ENCODE assay signal across 30 mouse cellular contexts in genomic region chr6:83575609-83576008, GRCm38 (mm10). TPM values are rescaled to one million over a fixed set of nuclear protein-coding genes. Genes with fewer than 3 reads are reported as not detected.
"Had no signal": no experiment of that assay in that cellular context is flagged by ENCODE, and none has a peak within 500 bp of the region (broad histone marks: within the 10 kb centered on the region; RNA-seq: fewer than 3 reads in every experiment).

No protein-coding gene starts in this region.

- DNase-seq: cerebellum, adult 2 months; cerebellum, adult 8-10 months; cerebellum, adult 9-10 months; cerebellum, adult 9-11 months; cerebellum, postnatal 10 days; cerebellum, postnatal 14 days; cerebellum, postnatal 25 days; cerebellum, postnatal 36 days; embryo, embryonic 11 days; gastrocnemius, adult 2 months; gastrocnemius, postnatal 10 days; gastrocnemius, postnatal 14 days; gastrocnemius, postnatal 25 days; gastrocnemius, postnatal 36 days; heart, adult 11 months; heart, adult 18-20 months; heart, adult 2 months had no signal

- H3K27ac ChIP-seq: embryonic facial prominence, embryonic 10.5 days; embryonic facial prominence, embryonic 12.5 days; embryonic facial prominence, embryonic 13.5 days; embryonic facial prominence, embryonic 15.5 days; forebrain, embryonic 10.5 days; forebrain, embryonic 12.5 days; forebrain, embryonic 13.5 days; forebrain, embryonic 15.5 days; gastrocnemius, adult 2 months; heart, adult 2 months had no signal

- ATAC-seq: forebrain, embryonic 13.5 days; forebrain, embryonic 14.5 days; forebrain, embryonic 15.5 days; forebrain, embryonic 16.5 days had no signal

- H3K9me3 ChIP-seq: embryonic facial prominence, embryonic 10.5 days; embryonic facial prominence, embryonic 12.5 days; embryonic facial prominence, embryonic 13.5 days; embryonic facial prominence, embryonic 15.5 days; forebrain, embryonic 10.5 days; forebrain, embryonic 12.5 days; forebrain, embryonic 13.5 days; forebrain, embryonic 15.5 days had no signal

- H3K4me3 ChIP-seq: embryonic facial prominence, embryonic 10.5 days; embryonic facial prominence, embryonic 12.5 days; embryonic facial prominence, embryonic 13.5 days; embryonic facial prominence, embryonic 15.5 days; erythroblast, embryonic 14.5 days; forebrain, embryonic 10.5 days; forebrain, embryonic 12.5 days; forebrain, embryonic 13.5 days; forebrain, embryonic 15.5 days; gastrocnemius, adult 2 months; heart, adult 2 months had no signal

- H3K36me3 ChIP-seq: embryonic facial prominence, embryonic 10.5 days; embryonic facial prominence, embryonic 12.5 days; embryonic facial prominence, embryonic 13.5 days; embryonic facial prominence, embryonic 15.5 days; forebrain, embryonic 10.5 days; forebrain, embryonic 12.5 days; forebrain, embryonic 15.5 days had no signal

- H3K4me2 ChIP-seq: embryonic facial prominence, embryonic 12.5 days; embryonic facial prominence, embryonic 13.5 days; embryonic facial prominence, embryonic 15.5 days; forebrain, embryonic 12.5 days; forebrain, embryonic 13.5 days; forebrain, embryonic 15.5 days had no signal

- H3K9ac ChIP-seq: embryonic facial prominence, embryonic 12.5 days; embryonic facial prominence, embryonic 13.5 days; embryonic facial prominence, embryonic 15.5 days; forebrain, embryonic 12.5 days; forebrain, embryonic 13.5 days; forebrain, embryonic 15.5 days had no signal

RNA-seq across cellular contexts. Expression of gene Actg2, which starts 39.5 kb away (rescaled TPM):
- total RNA-seq: common myeloid progenitor, adult 5-6 weeks; granulocyte monocyte progenitor cell, adult 5-6 weeks had no signal
- polyA plus RNA-seq: erythroblast, embryonic 14.5 days had no signal
